Mouse (Mus musculus) ES-E14 (cell line): ENCODE results near the gene Rassf2.

Experiments used
- MAFK ChIP-seq: IDR thresholded peaks from 2 replicates; pipeline ENCODE4 v1.6.1; 2014; ENCODE audit warnings: mild to moderate bottlenecking, low read depth, low read length, inconsistent platforms; ENCODE audit not compliant: insufficient read depth
- ZC3H11A ChIP-seq: IDR thresholded peaks from 2 replicates; pipeline ENCODE4 v1.6.1; 2012; ENCODE audit warnings: low read depth, mild to moderate bottlenecking, inconsistent platforms, low read length, borderline replicate concordance
- ZNF384 ChIP-seq: IDR thresholded peaks from 2 replicates; pipeline ENCODE4 v1.6.1; 2012; ENCODE audit warnings: low read depth, low read length, inconsistent platforms

DNA sequence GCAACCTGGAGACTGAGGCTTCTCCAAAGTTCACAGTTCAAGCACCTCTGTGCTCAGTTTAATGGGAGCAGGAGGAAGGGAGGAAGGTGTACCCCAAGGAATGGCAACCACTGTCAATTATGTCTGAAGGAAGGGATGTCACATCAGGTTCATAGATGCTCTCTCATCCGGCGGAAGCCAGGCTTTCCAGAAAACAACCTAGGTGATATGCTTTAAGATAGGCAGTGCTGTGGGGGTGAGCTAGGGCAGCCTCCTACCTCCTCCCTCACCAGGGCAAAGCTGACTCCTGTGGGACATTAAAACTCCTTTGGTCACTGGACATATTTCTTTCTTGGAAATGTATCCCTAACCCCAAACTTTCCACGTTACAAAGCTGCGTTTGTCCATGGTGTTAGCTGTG is 36.9 kb downstream of the Rassf2 start:
- no peak for TF ChIP-seq ZNF384
- TF ChIP-seq ZC3H11A: no peak
- no peak for TF ChIP-seq MAFK
